ENCODE assay signal across 30 mouse cellular contexts in genomic region chr7:140944236-140944635, GRCm38 (mm10). TPM values are rescaled to one million over a fixed set of nuclear protein-coding genes. Genes with fewer than 3 reads are reported as not detected.
DNase-seq lines count a peak whose midpoint lies in the region.
"Had no signal": no experiment of that assay in that cellular context is flagged by ENCODE, and none has a peak within 500 bp of the region (broad histone marks: within the 10 kb centered on the region; RNA-seq: fewer than 3 reads in every experiment).

No protein-coding gene starts in this region.

- H3K27me3 ChIP-seq in heart, embryonic 10.5 days (ENCODE audit: insufficient read depth, poor library complexity, severe bottlenecking), result peaks cover 10% of the 10 kb centered on the region; the same call in 1 of the 2 replicates
- H3K27me3 ChIP-seq: embryonic facial prominence, embryonic 13.5 days; embryonic facial prominence, embryonic 15.5 days had no signal

- peaks cover 49% of the 10 kb centered on the region for H3K4me1 ChIP-seq in heart, embryonic 10.5 days

- WGBS in heart, embryonic 10.5 days, result 78% methylated on average over 7 of the region's 7 CpGs

- H3K27ac ChIP-seq in heart, embryonic 10.5 days, result no peak overlapping the region
- H3K27ac ChIP-seq: embryonic facial prominence, embryonic 13.5 days; forebrain, embryonic 10.5 days; forebrain, embryonic 12.5 days had no signal

- no peaks in the 10 kb centered on the region for H3K9me3 ChIP-seq in heart, embryonic 10.5 days
- H3K9me3 ChIP-seq: embryonic facial prominence, embryonic 13.5 days; embryonic facial prominence, embryonic 15.5 days; forebrain, embryonic 10.5 days; forebrain, embryonic 12.5 days had no signal

- H3K4me3 ChIP-seq in heart, embryonic 10.5 days, result no peak overlapping the region
- H3K4me3 ChIP-seq: embryonic facial prominence, embryonic 13.5 days; embryonic facial prominence, embryonic 15.5 days; erythroblast, embryonic 14.5 days; forebrain, embryonic 10.5 days; forebrain, embryonic 12.5 days had no signal

- H3K36me3 ChIP-seq in heart, embryonic 10.5 days, result peaks cover 44% of the 10 kb centered on the region

- DNase-seq in adrenal gland, adult (ENCODE audit: inconsistent age in 2 of 2, low spot score in 1 of 2), result peak; percentile 18 to 29
- DNase-seq in adrenal gland, adult 18-20 months (ENCODE audit: low spot score in 2 of 2), result no peak
- DNase-seq in heart, adult 11 months, result peak; percentile 90
- no peak for DNase-seq in heart, embryonic 10.5 days (ENCODE audit: low spot score)
- no peak for DNase-seq in lung, postnatal 36 days
- DNase-seq: adrenal gland, adult 2 months; adrenal gland, postnatal 10 days; adrenal gland, postnatal 25 days; B cell, adult 2 months; cerebellum, adult 11 months; cerebellum, adult 18-20 months; cerebellum, adult 8-10 months; cerebellum, adult 9-11 months; cerebellum, postnatal 14 days; cerebellum, postnatal 36 days; embryo, embryonic 11 days had no signal

RNA-seq across cellular contexts. Expression of gene Pgghg, which starts 3.0 kb away (rescaled TPM):
- 10 to 100 TPM; 30.4 to 32.3 TPM for total RNA-seq in adrenal gland, adult 18-20 months (2021)
- 13.7 and 16.1 TPM in 2 replicates for polyA plus RNA-seq in heart, embryonic 10.5 days (2016; fragmentation: Nextera tagmentation; extraction: Ambion mirVana)

RNA-seq across cellular contexts. Expression of gene Ifitm5, which starts 5.9 kb away (rescaled TPM):
- 1 to 10 TPM; 1.4 to 1.7 TPM for total RNA-seq in adrenal gland, adult 18-20 months (2021)
- 1.8 and 2.3 TPM in 2 replicates for polyA plus RNA-seq in heart, embryonic 10.5 days (2016; fragmentation: Nextera tagmentation; extraction: Ambion mirVana)
- total RNA-seq: common myeloid progenitor, adult 5-6 weeks had no signal
- polyA plus RNA-seq: CD4-positive, CD25-positive, alpha-beta regulatory T cell, adult 4 months; erythroblast, embryonic 14.5 days; forebrain, embryonic 14.5 days had no signal

RNA-seq across cellular contexts. Expression of gene Gm45717, which starts 11.5 kb away (rescaled TPM):
- total RNA-seq in adrenal gland, adult 18-20 months (2021), result 1 to 10 TPM in 1 of 2 experiments, not detected in 1; 1.2 TPM
- not detected in 2 replicates for polyA plus RNA-seq in heart, embryonic 10.5 days (2016; fragmentation: Nextera tagmentation; extraction: Ambion mirVana)
- total RNA-seq: adrenal gland, adult 2 months; adrenal gland, postnatal 10 days; adrenal gland, postnatal 25 days; adrenal gland, postnatal 4 days; ES-E14; MEL had no signal
- polyA plus RNA-seq: adrenal gland, adult 2 months; brain, embryonic 14.5 days; embryonic facial prominence, embryonic 11.5 days; embryonic facial prominence, embryonic 13.5 days; embryonic facial prominence, embryonic 15.5 days; erythroblast, embryonic 14.5 days; forebrain, embryonic 12.5 days; forebrain, embryonic 14.5 days; forebrain, embryonic 16.5 days had no signal

RNA-seq across cellular contexts. Expression of gene Ifitm2, which starts 11.6 kb away (rescaled TPM):
- 100 to 1,000 TPM; 433 to 585 TPM for total RNA-seq in adrenal gland, adult 18-20 months (2021)
- 402 and 508 TPM in 2 replicates for polyA plus RNA-seq in heart, embryonic 10.5 days (2016; fragmentation: Nextera tagmentation; extraction: Ambion mirVana)

RNA-seq across cellular contexts. Expression of gene Ifitm1, which starts 22.8 kb away (rescaled TPM):
- total RNA-seq in adrenal gland, adult 18-20 months (2021), result 1 to 10 TPM; 6.9 to 9.8 TPM
- 3.6 and 12.5 TPM in 2 replicates for polyA plus RNA-seq in heart, embryonic 10.5 days (2016; fragmentation: Nextera tagmentation; extraction: Ambion mirVana)
- polyA plus RNA-seq: CD4-positive, CD25-positive, alpha-beta regulatory T cell, adult 4 months had no signal

Comparison
In these comparisons a context has a peak if more than half of its experiments do, and no peak if none do; other contexts are left out.
1. DNase-seq: peak in adrenal gland, adult (2 of 2) and heart, adult 11 months (single experiment); none in adrenal gland, adult 18-20 months (0 of 2), heart, embryonic 10.5 days (single experiment) and lung, postnatal 36 days (single experiment).